Mouse (Mus musculus): ENCODE results near the gene Cbwd1. TPM values are rescaled to one million over a fixed set of nuclear protein-coding genes. Genes with fewer than 3 reads are reported as not detected.
A peak's percentile ranks its signal among the peaks of the same experiment; 100 is the strongest.
"Not testable (repeated sequence)": the region's sequence is repeated elsewhere in the genome, so short reads cannot be mapped to it uniquely, and the experiment has no call there.

Gene Cbwd1
- polyA plus RNA-seq, 1 experiment: 7.5 TPM

DNA sequence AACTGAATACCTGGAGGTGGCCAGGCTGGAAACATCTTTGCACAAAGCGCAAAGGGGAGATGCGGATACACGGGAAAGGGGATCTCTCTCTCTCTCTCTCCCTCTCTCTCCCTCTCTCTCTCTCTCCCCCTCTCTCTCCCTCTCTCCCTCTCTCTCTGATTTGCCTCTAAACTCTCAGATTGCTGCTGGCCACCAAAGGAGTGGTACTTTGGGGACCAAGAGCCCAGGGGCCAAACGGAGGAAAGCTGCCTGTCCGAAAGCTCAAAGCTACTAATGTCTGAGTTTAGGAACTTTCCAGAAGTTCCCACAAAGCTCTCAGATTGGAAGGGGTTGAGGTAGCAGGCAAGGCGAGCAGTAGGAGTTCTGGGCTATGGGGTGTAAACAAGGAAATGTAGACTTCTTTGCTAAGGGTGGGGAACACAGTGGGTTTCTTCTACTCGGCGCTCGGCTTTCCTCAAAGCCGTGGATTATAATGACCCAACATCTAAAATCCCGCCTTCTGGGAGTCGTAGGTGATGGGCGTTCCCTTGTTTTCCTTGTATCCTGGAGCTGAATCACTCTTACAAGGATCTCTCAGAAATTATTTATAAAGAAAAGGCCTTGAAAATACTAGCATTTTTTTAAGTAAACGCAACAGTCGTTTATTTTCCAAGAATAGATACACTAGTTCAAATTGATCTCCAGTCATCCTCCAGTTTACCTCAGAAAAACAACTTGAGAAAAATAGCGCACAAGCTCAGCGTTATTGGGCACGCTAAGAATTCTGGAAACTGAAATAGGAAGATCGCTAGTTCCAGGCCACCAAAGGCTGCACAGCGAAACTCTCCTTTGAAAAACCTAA, 63.3 kb downstream of the Cbwd1 start:
- Histone ChIP-seq H3K4me1 (ENCODE audit: control insufficient read depth, insufficient read depth, low read length) (no peaks in the 10 kb centered on the region; the same call in 1 of the 2 replicates), H3K27ac (ENCODE audit: control insufficient read depth, insufficient read depth, low read depth, low read length, poor library complexity) (no peak overlapping the region), H3K4me3 (replicated peaks; ENCODE audit: control insufficient read depth, low read depth, low read length) (no peak overlapping the region)
- whole genome bisulfite sequencing: 8% methylated on average over 20 of the region's 20 CpGs
- no peak for TF ChIP-seq POLR2A (IDR thresholded peaks at IDR 0.05; ENCODE audit: borderline replicate concordance, control insufficient read depth, low read depth, low read length)
- TF ChIP-seq CTCF (IDR thresholded peaks at IDR 0.05; ENCODE audit: control insufficient read depth, insufficient read depth, low read length): no peak

DNA sequence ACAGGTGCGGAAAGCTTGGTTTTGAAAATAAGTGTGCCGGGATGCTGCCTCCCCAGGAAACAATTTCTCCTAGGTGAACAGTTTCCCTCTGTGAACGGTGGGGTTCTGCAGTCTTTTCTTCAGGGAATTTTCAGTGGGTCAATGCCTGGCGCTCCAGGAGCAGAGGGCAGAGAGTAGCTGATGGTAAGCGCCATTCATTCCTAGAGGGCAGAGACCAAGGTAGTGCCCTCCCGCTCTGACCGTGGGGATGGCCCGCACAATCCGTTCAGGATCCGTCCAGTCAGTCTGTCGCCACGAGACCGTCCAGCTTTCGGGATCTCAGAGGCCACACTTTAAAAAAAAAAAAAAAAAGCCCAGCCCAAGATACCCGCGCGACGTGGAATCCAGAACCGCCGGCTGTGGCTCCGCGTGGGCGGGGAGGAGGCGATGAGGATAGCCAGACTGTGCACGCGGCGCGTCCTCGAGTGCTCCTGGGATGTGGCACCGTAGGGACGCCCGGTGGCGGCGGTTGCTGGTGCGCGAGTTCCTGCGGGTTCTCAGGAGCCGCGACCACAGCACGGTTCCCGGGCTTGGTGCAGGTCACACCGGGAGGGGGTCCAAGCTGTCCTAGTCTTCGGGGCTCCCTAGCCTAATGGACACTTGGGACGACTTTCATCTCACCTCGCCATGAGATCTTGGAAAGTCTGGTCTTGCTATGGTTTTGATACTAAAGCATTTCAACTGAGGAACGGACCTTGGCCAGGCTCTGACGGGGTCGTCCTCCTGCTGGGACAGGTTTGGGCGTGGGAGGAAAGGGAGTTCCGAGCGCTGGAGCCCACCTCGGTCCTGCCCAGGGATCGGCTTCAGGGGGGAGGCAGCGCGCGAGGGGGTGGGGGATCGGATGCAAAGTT, 64.2 kb downstream of the Cbwd1 start:
- TF ChIP-seq CTCF (IDR thresholded peaks at IDR 0.05; ENCODE audit: control insufficient read depth, insufficient read depth, low read length): no peak
- TF ChIP-seq POLR2A (IDR thresholded peaks at IDR 0.05; ENCODE audit: borderline replicate concordance, control insufficient read depth, low read depth, low read length): no peak
- Histone ChIP-seq H3K27ac (ENCODE audit: control insufficient read depth, insufficient read depth, low read depth, low read length, poor library complexity) (no peak overlapping the region), H3K4me1 (ENCODE audit: control insufficient read depth, insufficient read depth, low read length) (no peaks in the 10 kb centered on the region), H3K4me3 (replicated peaks; ENCODE audit: control insufficient read depth, low read depth, low read length) (no peak overlapping the region)
- WGBS: 6% methylated on average over 57 of the region's 57 CpGs

DNA sequence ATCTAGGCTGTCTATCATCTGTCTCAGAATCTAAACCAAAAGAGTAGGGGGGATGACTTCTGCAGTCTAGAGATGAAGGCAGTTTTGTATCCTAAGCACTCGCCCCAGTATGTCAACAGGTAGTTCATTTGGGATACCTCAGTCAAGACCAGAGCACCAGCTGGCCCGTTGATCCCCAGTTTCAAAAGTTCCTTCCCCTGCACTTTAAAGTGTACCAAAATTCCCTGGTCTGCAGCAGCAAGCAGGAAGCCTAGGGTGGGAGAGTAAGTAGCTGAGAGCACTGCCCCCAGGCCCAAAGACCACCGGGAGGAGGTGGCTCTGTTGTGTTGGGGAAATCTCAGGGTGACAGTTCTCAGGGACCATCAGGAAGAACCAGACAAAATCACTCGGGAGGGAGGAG, 64.9 kb downstream of the Cbwd1 start:
- Histone ChIP-seq H3K4me1 (ENCODE audit: control insufficient read depth, insufficient read depth, low read length) (no peaks in the 10 kb centered on the region), H3K4me3 (replicated peaks; ENCODE audit: control insufficient read depth, low read depth, low read length) (no peak overlapping the region), H3K27ac (ENCODE audit: control insufficient read depth, insufficient read depth, low read depth, low read length, poor library complexity) (no peak overlapping the region)
- TF ChIP-seq CTCF (IDR thresholded peaks at IDR 0.05; ENCODE audit: control insufficient read depth, insufficient read depth, low read length): no peak
- TF ChIP-seq POLR2A (IDR thresholded peaks at IDR 0.05; ENCODE audit: borderline replicate concordance, control insufficient read depth, low read depth, low read length): no peak
- 28% methylated on average over 4 of the region's 4 CpGs for WGBS

DNA sequence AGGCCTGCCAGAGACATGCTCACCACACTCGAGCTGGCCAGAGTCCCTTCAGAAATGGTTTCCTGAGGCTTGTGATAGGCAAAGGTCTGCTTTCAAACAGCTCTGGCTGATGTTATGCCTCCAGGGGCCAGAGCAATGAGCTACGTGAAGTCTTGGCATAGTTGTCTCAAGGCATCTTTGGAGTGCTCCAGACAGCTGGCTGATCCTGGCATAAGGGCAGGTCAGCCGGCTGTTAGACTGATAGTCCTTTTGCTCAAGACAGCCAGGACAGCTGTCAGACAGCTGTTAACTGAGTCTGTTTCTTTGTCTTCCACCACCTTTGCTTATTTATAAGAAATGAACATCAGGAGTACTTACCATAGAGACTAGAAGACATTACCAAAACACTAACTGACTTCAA, 74.5 kb downstream of the Cbwd1 start:
- no peak for TF ChIP-seq POLR2A (IDR thresholded peaks at IDR 0.05; ENCODE audit: borderline replicate concordance, control insufficient read depth, low read depth, low read length)
- no peak for TF ChIP-seq CTCF (IDR thresholded peaks at IDR 0.05; ENCODE audit: control insufficient read depth, insufficient read depth, low read length)
- H3K27ac ChIP-seq (ENCODE audit: control insufficient read depth, insufficient read depth, low read depth, low read length, poor library complexity): no peak overlapping the region
- WGBS: 57% methylated on average over 3 of the region's 3 CpGs
- H3K4me3 ChIP-seq (replicated peaks; ENCODE audit: control insufficient read depth, low read depth, low read length): no peak overlapping the region
- H3K4me1 ChIP-seq (ENCODE audit: control insufficient read depth, insufficient read depth, low read length): no peaks in the 10 kb centered on the region

DNA sequence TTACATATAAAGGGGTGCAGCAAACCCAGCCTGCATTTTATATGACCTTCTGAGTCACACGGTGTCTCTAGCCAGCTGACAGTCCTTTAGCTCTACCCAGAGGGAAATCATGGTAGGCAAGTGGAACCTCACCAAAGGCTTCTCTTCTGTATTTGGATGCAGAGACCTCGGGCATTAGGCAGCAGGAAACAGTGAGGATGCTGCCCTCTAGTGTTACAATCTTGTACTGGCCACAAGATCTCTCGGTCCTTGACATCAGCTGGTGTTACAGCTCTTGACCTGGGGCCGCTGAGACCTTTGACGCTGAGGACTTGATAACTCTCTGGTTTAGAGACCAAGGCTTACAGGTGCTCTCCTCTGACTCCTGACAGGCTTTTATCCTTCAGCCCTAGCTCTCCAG, 75.9 kb downstream of the Cbwd1 start:
- no peak overlapping the region for H3K27ac ChIP-seq (ENCODE audit: control insufficient read depth, insufficient read depth, low read depth, low read length, poor library complexity)
- no peak overlapping the region for H3K4me3 ChIP-seq (replicated peaks; ENCODE audit: control insufficient read depth, low read depth, low read length)
- no peaks in the 10 kb centered on the region for H3K4me1 ChIP-seq (ENCODE audit: control insufficient read depth, insufficient read depth, low read length)
- WGBS: 10% methylated on average over 5 of the region's 5 CpGs
- peak; percentile 75 for TF ChIP-seq CTCF (IDR thresholded peaks at IDR 0.05; ENCODE audit: control insufficient read depth, insufficient read depth, low read length)
- TF ChIP-seq POLR2A (IDR thresholded peaks at IDR 0.05; ENCODE audit: borderline replicate concordance, control insufficient read depth, low read depth, low read length): no peak

DNA sequence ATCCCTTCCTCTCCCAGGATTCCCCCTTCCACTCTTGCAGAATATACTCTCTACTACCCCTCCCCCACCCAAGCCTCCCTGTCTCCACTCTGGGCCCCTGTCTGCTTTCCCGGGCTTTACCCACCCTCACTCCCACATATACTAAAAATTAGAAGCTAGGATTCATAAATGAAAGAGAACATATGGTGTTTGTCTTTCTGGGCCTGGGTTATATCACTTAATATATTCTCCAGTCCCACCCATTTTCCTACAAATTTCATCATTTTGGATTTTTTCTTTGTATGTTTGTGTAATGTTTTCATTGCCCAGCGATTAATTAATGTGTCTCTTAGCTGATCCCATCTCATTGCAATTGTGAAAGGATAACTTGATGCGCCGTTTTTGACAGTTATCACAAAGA, 80.2 kb downstream of the Cbwd1 start:
- H3K27ac ChIP-seq (ENCODE audit: control insufficient read depth, insufficient read depth, low read depth, low read length, poor library complexity): no peak overlapping the region
- TF ChIP-seq POLR2A (IDR thresholded peaks at IDR 0.05; ENCODE audit: borderline replicate concordance, control insufficient read depth, low read depth, low read length) (no peak), CTCF (IDR thresholded peaks at IDR 0.05; ENCODE audit: control insufficient read depth, insufficient read depth, low read length) (no peak)
- H3K4me3 ChIP-seq (replicated peaks; ENCODE audit: control insufficient read depth, low read depth, low read length): no peak overlapping the region
- WGBS: 76% methylated on average over 4 of the region's 4 CpGs
- no peaks in the 10 kb centered on the region for H3K4me1 ChIP-seq (ENCODE audit: control insufficient read depth, insufficient read depth, low read length)

DNA sequence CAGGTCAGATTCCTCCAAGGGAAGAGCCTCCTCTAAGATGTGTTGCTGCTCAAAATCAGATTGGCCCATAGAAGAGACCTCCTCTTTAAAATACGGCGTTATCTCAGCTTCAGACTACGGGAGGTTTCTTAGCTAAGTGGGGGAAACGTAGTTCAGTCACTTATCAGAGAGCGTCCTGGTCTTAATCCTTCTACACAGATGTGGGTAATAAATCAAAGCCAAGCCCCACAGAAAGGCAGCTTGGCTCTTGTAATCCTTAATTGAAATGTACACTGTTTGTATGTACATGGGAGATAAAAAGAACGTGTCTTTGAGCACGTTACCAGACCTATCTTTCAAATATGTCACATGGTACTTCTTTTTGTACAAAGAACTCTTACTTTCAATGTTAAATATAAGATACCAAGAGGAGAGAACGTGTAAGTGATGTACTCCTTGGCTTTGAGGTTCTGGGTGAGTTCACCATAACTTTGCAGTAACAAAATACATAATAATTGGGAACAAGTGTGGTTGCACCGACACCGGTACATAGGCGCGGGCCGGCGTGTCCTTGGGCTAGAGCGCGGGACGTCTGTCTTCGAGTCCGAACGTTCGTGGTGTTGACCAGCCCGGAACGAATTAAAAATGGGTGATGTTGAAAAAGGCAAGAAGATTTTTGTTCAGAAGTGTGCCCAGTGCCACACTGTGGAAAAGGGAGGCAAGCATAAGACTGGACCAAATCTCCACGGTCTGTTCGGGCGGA, 86.1 kb downstream of the Cbwd1 start, which contains the start of gene Gm10053:
Gene Gm10053, plus strand, starts transcription at position 558 of the 742 bp plus-strand sequence.
- H3K27ac ChIP-seq (ENCODE audit: control insufficient read depth, insufficient read depth, low read depth, low read length, poor library complexity); H3K4me3 ChIP-seq (replicated peaks; ENCODE audit: control insufficient read depth, low read depth, low read length); H3K4me1 ChIP-seq (ENCODE audit: control insufficient read depth, insufficient read depth, low read length): not testable (repeated sequence)
- 67% methylated on average over 23 of the region's 26 CpGs for WGBS

DNA sequence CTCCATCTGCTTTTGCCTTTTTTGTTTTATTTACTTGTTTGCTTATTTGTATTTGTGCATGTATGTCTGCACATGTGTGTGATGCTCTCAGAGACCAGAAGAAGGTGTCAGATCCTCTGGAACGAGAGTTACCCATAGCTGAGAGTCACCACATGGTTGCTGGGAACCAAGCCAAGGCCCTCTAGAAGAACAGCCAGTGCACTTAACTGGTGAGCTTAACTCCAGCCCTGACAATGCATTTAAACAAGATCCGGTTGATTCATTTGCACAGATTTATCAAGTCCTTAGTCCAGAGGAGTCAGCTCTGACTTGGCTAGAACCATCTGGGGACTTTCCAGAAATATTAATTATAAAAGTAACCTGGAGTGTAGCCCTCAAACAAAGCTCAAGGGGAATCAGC, 87.5 kb downstream of the Cbwd1 start:
- WGBS: 38% methylated on average over 2 of the region's 2 CpGs
- no peak overlapping the region for H3K27ac ChIP-seq (ENCODE audit: control insufficient read depth, insufficient read depth, low read depth, low read length, poor library complexity)
- no peaks in the 10 kb centered on the region for H3K4me1 ChIP-seq (ENCODE audit: control insufficient read depth, insufficient read depth, low read length)
- TF ChIP-seq CTCF (IDR thresholded peaks at IDR 0.05; ENCODE audit: control insufficient read depth, insufficient read depth, low read length) (no peak), POLR2A (IDR thresholded peaks at IDR 0.05; ENCODE audit: borderline replicate concordance, control insufficient read depth, low read depth, low read length) (no peak)
- H3K4me3 ChIP-seq (replicated peaks; ENCODE audit: control insufficient read depth, low read depth, low read length): no peak overlapping the region

Measured in bone marrow, adult 2 months (tissue).